Mouse (Mus musculus) CH12.LX (cell line): Measurements from ENCODE around the gene Cryaa. TPM values are rescaled to one million over a fixed set of nuclear protein-coding genes. Genes with fewer than 3 reads are reported as not detected.

ENCODE experiments used
- DNase-seq: peaks from one replicate; pipeline ENCODE4 v3.0.0-alpha.2; 2013; ENCODE audit errors: extremely low read depth
- H3K27ac ChIP-seq: 2 replicates; pipeline ENCODE4 v1.5.1; 2012; ENCODE audit warnings: low read depth, mild to moderate bottlenecking, control low read depth, moderate library complexity; ENCODE audit not compliant: insufficient read depth
- H3K27me3 ChIP-seq: replicated peaks from 2 replicates; pipeline ENCODE3; 2012; ENCODE audit warnings: inconsistent platforms
- H3K36me3 ChIP-seq, 2 experiments: replicated peaks in 1 of 2; 2 replicates each; pipeline versions ENCODE3 to v1.6.1; 2012; ENCODE audit warnings: inconsistent platforms in 1 of 2, low read length in 1 of 2, mild to moderate bottlenecking in 1 of 2, mixed read lengths in 1 of 2, moderate library complexity in 1 of 2; ENCODE audit not compliant: control insufficient read depth in 1 of 2, insufficient read depth in 1 of 2
- H3K4me1 ChIP-seq, 2 experiments: 2 replicates each; pipeline ENCODE4 v1.6.1; 2012; ENCODE audit warnings: inconsistent platforms in 1 of 2, moderate library complexity in 1 of 2; ENCODE audit not compliant: insufficient read depth in 2 of 2, control insufficient read depth in 1 of 2
- H3K4me2 ChIP-seq: 2 replicates; pipeline ENCODE4 v1.6.1; 2012; ENCODE audit warnings: low read depth, mild to moderate bottlenecking, control low read depth; ENCODE audit not compliant: poor library complexity, insufficient read depth, severe bottlenecking
- H3K4me3 ChIP-seq, 3 experiments: fragments of 150-350 bp in 1 of 3; sonication (generic) in 1 of 3; replicated peaks in 1 of 3; 2 replicates each; pipeline versions ENCODE3 to v1.5.1; 2011 to 2012; ENCODE audit warnings: low read depth in 2 of 3, low read length in 2 of 3, mild to moderate bottlenecking in 2 of 3, moderate library complexity in 2 of 3, control low read depth in 1 of 3, improper control_type of control experiment in 1 of 3, inconsistent platforms in 1 of 3, mixed read lengths in 1 of 3; ENCODE audit not compliant: poor library complexity in 1 of 3
- H3K79me2 ChIP-seq: replicated peaks from 2 replicates; pipeline ENCODE4 v1.6.1; 2012; ENCODE audit warnings: mild to moderate bottlenecking, moderate library complexity; ENCODE audit not compliant: control insufficient read depth, poor library complexity, insufficient read depth, severe bottlenecking; ENCODE audit errors: extremely low read depth
- H3K9ac ChIP-seq: 2 replicates; pipeline ENCODE4 v1.6.1; 2012; ENCODE audit warnings: low read depth, mild to moderate bottlenecking, control low read depth, moderate library complexity; ENCODE audit not compliant: insufficient read depth
- H3K9me3 ChIP-seq: replicated peaks from 2 replicates; pipeline ENCODE3; 2012; ENCODE audit warnings: low read length, inconsistent platforms, mixed read lengths
- BHLHE40 ChIP-seq: IDR thresholded peaks from 2 replicates; pipeline ENCODE4 v1.6.1; 2011; ENCODE audit warnings: mild to moderate bottlenecking, low read depth, low read length, improper control_type of control experiment
- CHD1 ChIP-seq: IDR thresholded peaks from 2 replicates; pipeline ENCODE4 v1.6.1; 2012; ENCODE audit warnings: low read depth, low read length, improper control_type of control experiment, inconsistent platforms
- CTCF ChIP-seq, 2 experiments: IDR thresholded peaks in 1 of 2; conservative IDR thresholded peaks in 1 of 2; 2 replicates each; pipeline ENCODE4 v1.5.1; 2011 to 2012; ENCODE audit warnings: low read depth in 2 of 2, low read length in 2 of 2, improper control_type of control experiment in 1 of 2, inconsistent platforms in 1 of 2, mild to moderate bottlenecking in 1 of 2, moderate library complexity in 1 of 2
- E2F4 ChIP-seq: IDR thresholded peaks from 2 replicates; pipeline ENCODE4 v1.6.1; 2011; ENCODE audit warnings: low read depth, low read length, improper control_type of control experiment; ENCODE audit not compliant: insufficient replicate concordance
- ELF1 ChIP-seq: IDR thresholded peaks from 2 replicates; pipeline ENCODE4 v1.6.1; 2014; ENCODE audit warnings: low read depth, mild to moderate bottlenecking, inconsistent platforms, low read length, improper control_type of control experiment
- EP300 ChIP-seq: IDR thresholded peaks from 2 replicates; pipeline ENCODE4 v1.6.1; 2011; ENCODE audit warnings: low read length, improper control_type of control experiment
- ETS1 ChIP-seq: conservative IDR thresholded peaks from 2 replicates; pipeline ENCODE4 v1.6.1; 2012; ENCODE audit warnings: low read depth, mild to moderate bottlenecking, inconsistent platforms, low read length, improper control_type of control experiment, moderate library complexity
- IRF4 ChIP-seq: IDR thresholded peaks from 2 replicates; pipeline ENCODE4 v1.6.1; 2014; ENCODE audit warnings: low read depth, mild to moderate bottlenecking, inconsistent platforms, low read length, improper control_type of control experiment
- JUN ChIP-seq: IDR thresholded peaks from 2 replicates; pipeline ENCODE4 v1.6.1; 2011; ENCODE audit warnings: low read depth, mild to moderate bottlenecking, low read length, improper control_type of control experiment, moderate library complexity; ENCODE audit not compliant: insufficient read depth
- JUND ChIP-seq: conservative IDR thresholded peaks from 2 replicates; pipeline ENCODE4 v1.6.1; 2011; ENCODE audit warnings: low read depth, low read length, improper control_type of control experiment
- KAT2A ChIP-seq: IDR thresholded peaks from 2 replicates; pipeline ENCODE4 v1.6.1; 2012; ENCODE audit warnings: low read length, improper control_type of control experiment, inconsistent platforms; ENCODE audit not compliant: insufficient replicate concordance
- MAFK ChIP-seq: IDR thresholded peaks from 2 replicates; pipeline ENCODE4 v1.6.1; 2011; ENCODE audit warnings: low read length, improper control_type of control experiment; ENCODE audit not compliant: insufficient replicate concordance
- MAX ChIP-seq: IDR thresholded peaks from 2 replicates; pipeline ENCODE4 v1.6.1; 2011; ENCODE audit warnings: low read length, improper control_type of control experiment
- MAZ ChIP-seq: IDR thresholded peaks from 2 replicates; pipeline ENCODE4 v1.6.1; 2012; ENCODE audit warnings: low read depth, mild to moderate bottlenecking, inconsistent platforms, low read length, improper control_type of control experiment, moderate library complexity
- MEF2A ChIP-seq: IDR thresholded peaks from 2 replicates; pipeline ENCODE4 v1.6.1; 2014; ENCODE audit warnings: low read depth, mild to moderate bottlenecking, inconsistent platforms, low read length, improper control_type of control experiment, borderline replicate concordance
- MXI1 ChIP-seq: IDR thresholded peaks from 2 replicates; pipeline ENCODE4 v1.6.1; 2011; ENCODE audit warnings: mild to moderate bottlenecking, low read depth, low read length, improper control_type of control experiment
- MYC ChIP-seq: IDR thresholded peaks from 2 replicates; pipeline ENCODE4 v1.6.1; 2011; ENCODE audit warnings: low read depth, mild to moderate bottlenecking, improper control_type of control experiment, low read length
- NELFE ChIP-seq: IDR thresholded peaks from 2 replicates; pipeline ENCODE4 v1.6.1; 2011; ENCODE audit warnings: low read depth, low read length, improper control_type of control experiment
- NRF1 ChIP-seq: IDR thresholded peaks from 2 replicates; pipeline ENCODE4 v1.6.1; 2014; ENCODE audit warnings: low read depth, mild to moderate bottlenecking, inconsistent platforms, low read length, improper control_type of control experiment, moderate library complexity
- PAX5 ChIP-seq: IDR thresholded peaks from 2 replicates; pipeline ENCODE4 v1.6.1; 2012; ENCODE audit warnings: low read length, inconsistent platforms, mixed read lengths
- SIN3A ChIP-seq: IDR thresholded peaks from 2 replicates; pipeline ENCODE4 v1.6.1; 2012; ENCODE audit warnings: low read length, improper control_type of control experiment, inconsistent platforms
- SMC3 ChIP-seq: IDR thresholded peaks from 2 replicates; pipeline ENCODE4 v1.6.1; 2011; ENCODE audit warnings: low read depth, low read length, improper control_type of control experiment
- TBP ChIP-seq: conservative IDR thresholded peaks from 2 replicates; pipeline ENCODE4 v1.6.1; 2011; ENCODE audit warnings: low read depth, low read length, improper control_type of control experiment
- TCF12 ChIP-seq: IDR thresholded peaks from 2 replicates; pipeline ENCODE4 v1.6.1; 2014; ENCODE audit warnings: low read depth, mild to moderate bottlenecking, inconsistent platforms, low read length, improper control_type of control experiment
- UBTF ChIP-seq: IDR thresholded peaks from 2 replicates; pipeline ENCODE4 v1.6.1; 2012; ENCODE audit warnings: low read depth, mild to moderate bottlenecking, inconsistent platforms, low read length, improper control_type of control experiment, moderate library complexity
- USF1 ChIP-seq: IDR thresholded peaks from 2 replicates; pipeline ENCODE4 v1.6.1; 2014; ENCODE audit warnings: low read depth, mild to moderate bottlenecking, inconsistent platforms, low read length, improper control_type of control experiment
- USF2 ChIP-seq: conservative IDR thresholded peaks from 2 replicates; pipeline ENCODE4 v1.6.1; 2011; ENCODE audit warnings: low read depth, low read length, improper control_type of control experiment
- ZNF384 ChIP-seq: IDR thresholded peaks from 2 replicates; pipeline ENCODE4 v1.6.1; 2012; ENCODE audit warnings: low read depth, low read length, improper control_type of control experiment, inconsistent platforms
- dilution Hi-C: fragments of 300-500 bp; cut with MboI; formaldehyde crosslinking; loops from 2 replicates; pipeline ENCODE4 v1.14.3; 2020; ENCODE audit warnings: low sequenced_read_pairs; ENCODE audit not compliant: extremely low pct_unique_long_range_greater_than_20kb, extremely low pct_ligation_motif_present
- in situ Hi-C: fragments of 300-500 bp; cut with MboI; formaldehyde crosslinking; loops from 3 replicates; pipeline ENCODE4 v1.14.3; 2019; ENCODE audit warnings: low sequenced_read_pairs, low pct_ligation_motif_present, low pct_unique_long_range_greater_than_20kb, mixed read lengths
- polyA plus RNA-seq: library from polyadenylated mRNA; unstranded; fragments of >175 nt; gene quantifications from 2 replicates; pipeline ENCODE4 v1.2.1, GENCODE M21; 2012; ENCODE audit warnings: low read depth; ENCODE audit not compliant: insufficient read length
- total RNA-seq, 2 experiments: library from RNA; depleted of rRNA; stranded (reverse); fragments of 300-350 nt in 1 of 2; fragments of >200 nt in 1 of 2; gene quantifications; 2 replicates each; pipeline ENCODE4 v1.2.3; 2012 to 2014

Cryaa gene
- total and polyA plus RNA-seq, 3 experiments: 0.51 TPM; not detected in 2

DNA sequence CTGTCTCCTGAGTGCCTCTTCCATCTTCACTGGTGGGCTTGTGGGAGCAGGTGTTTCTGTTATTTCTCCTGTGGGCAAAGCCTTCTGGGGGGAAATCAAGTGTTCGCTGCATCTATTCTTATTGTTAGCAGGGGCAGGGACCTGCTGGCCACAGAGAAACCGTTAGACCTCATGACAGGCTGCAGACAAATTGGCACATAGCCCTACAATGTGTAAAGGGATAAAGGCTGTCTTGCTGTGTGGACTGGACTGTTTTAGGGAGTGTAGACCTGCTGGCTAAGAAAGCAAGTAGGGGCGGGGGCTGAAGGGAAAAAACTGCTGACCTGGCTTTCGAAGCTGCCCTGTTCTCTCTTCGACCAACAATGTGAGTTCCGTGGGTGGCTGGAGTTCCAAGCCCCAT is 44.0 kb downstream of the Cryaa start:
- H3K4me3 ChIP-seq: no peak overlapping the region
- no peaks in the 10 kb centered on the region for H3K36me3 ChIP-seq
- no peak overlapping the region for H3K4me2 ChIP-seq
- H3K79me2 ChIP-seq: no peaks in the 10 kb centered on the region
- dilution Hi-C loops (no loop called here), in situ Hi-C loops (no loop called here)
- no peak for TF ChIP-seq PAX5
- TF ChIP-seq UBTF: no peak
- no peak for TF ChIP-seq TCF12
- TF ChIP-seq USF2: no peak
- no peak for TF ChIP-seq TBP
- no peak for TF ChIP-seq ELF1
- no peak for TF ChIP-seq MEF2A
- TF ChIP-seq KAT2A: no peak
- TF ChIP-seq MXI1: no peak
- TF ChIP-seq SIN3A: no peak
- no peak for TF ChIP-seq MAFK
- no peak for TF ChIP-seq E2F4
- no peak for TF ChIP-seq MAZ
- no peak for TF ChIP-seq SMC3
- TF ChIP-seq MAX: no peak
- TF ChIP-seq MYC: no peak
- TF ChIP-seq CHD1: no peak
- TF ChIP-seq BHLHE40: no peak
- TF ChIP-seq ETS1: no peak
- no peak for TF ChIP-seq IRF4
- H3K9me3 ChIP-seq: no peaks in the 10 kb centered on the region
- H3K27ac ChIP-seq: no peak overlapping the region
- H3K27me3 ChIP-seq: no peaks in the 10 kb centered on the region
- DNase-seq: no peak
- 0 out of 4 replicates have a peak, but pooled peaks cover 0 to 4% of the 10 kb centered on the region in 2 experiments for H3K4me1 ChIP-seq
- no peak overlapping the region for H3K9ac ChIP-seq

GRCm38 (mm10) chr17:31725366-31725765 is 47.8 kb downstream of the Cryaa start:
- DNase-seq: no peak
- no peaks in the 10 kb centered on the region for H3K9me3 ChIP-seq
- H3K4me1 ChIP-seq: peaks cover 14 to 39% of the 10 kb centered on the region in 2 experiments
- TF ChIP-seq ETS1: no peak
- no peak for TF ChIP-seq SIN3A
- no peak for TF ChIP-seq UBTF
- no peak for TF ChIP-seq MYC
- TF ChIP-seq NELFE: no peak
- TF ChIP-seq NRF1: no peak
- no peak for TF ChIP-seq PAX5
- no peak for TF ChIP-seq CTCF (conservative IDR thresholded peaks at IDR 0.05 in 1 of 2, IDR thresholded peaks at IDR 0.05 in 1 of 2; ENCODE audit: low read depth in 2 of 2, low read length in 2 of 2)
- TF ChIP-seq USF1: no peak
- TF ChIP-seq JUND: no peak
- no peak for TF ChIP-seq EP300
- TF ChIP-seq ZNF384: no peak
- TF ChIP-seq KAT2A: no peak
- no peak for TF ChIP-seq JUN
- no peaks in the 10 kb centered on the region for H3K79me2 ChIP-seq
- no peak overlapping the region for H3K4me3 ChIP-seq
- H3K27ac ChIP-seq: no peak overlapping the region
- in situ Hi-C loops (no loop called here), dilution Hi-C loops (no loop called here)
- H3K36me3 ChIP-seq: no peaks in the 10 kb centered on the region
- no peak overlapping the region for H3K4me2 ChIP-seq
- H3K27me3 ChIP-seq: no peaks in the 10 kb centered on the region
- no peak overlapping the region for H3K9ac ChIP-seq
